Mouse (Mus musculus): ENCODE measurements at regions not wholly inside any gene's neighbourhood (a gene's known extent, or its start where the extent isn't known, plus 50 kb on each side); places are given as distances from the start of the nearest gene placed in this dataset.

DNA sequence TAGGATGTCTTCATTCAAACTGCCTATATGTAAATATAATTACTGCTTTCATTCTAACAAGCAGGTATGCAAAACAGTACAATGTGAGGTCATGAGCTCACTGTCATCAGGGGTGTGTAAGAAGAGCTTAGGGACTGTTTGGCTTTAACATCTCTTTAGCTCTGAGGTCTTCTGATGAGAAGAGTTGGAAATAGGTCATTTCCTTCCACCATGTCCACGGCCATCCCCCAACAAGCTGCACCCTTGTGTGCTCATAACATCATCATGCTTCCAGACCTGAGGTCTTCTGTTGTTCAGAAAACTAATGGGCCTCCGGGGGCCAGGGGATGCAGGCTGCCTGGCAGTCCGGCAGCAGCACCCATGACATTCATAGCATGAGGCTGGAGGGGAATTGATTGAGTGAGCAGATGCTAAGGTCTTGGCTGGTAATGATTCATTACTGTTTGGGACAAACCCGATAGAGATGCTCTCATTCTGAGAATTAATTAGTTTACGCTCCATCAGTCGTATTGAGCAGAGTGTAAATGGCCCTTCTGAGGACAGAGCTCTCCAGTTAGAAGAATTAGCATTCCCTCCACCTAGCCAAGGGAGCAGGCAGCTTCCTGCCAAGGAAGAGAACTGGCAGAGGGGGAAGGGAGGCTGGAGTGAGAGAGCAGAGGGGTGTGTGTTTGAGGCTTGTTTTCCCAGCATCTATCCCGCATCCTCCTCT lies 64.0 kb downstream of the Rps24 start:
- DNase-seq (ENCODE audit: low spot score in 2 of 2) = no peak

DNA sequence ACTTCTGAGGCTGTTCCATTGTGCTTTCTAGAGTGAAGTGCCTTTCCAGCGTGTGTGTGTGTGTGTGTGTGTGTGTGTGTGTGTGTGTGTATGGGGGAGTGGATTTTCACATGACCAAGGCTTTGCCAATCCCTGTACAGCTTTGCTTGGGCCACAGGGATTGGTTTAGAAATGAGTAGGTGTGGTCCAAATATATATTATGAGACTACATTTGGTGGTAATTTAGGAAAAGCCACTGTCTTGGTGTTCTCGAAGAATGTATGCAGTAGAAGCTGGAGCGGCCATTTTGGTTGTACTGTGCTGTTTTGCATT lies 64.5 kb downstream of the Rps24 start:
- DNase-seq (ENCODE audit: low spot score in 2 of 2) = no peak

DNA sequence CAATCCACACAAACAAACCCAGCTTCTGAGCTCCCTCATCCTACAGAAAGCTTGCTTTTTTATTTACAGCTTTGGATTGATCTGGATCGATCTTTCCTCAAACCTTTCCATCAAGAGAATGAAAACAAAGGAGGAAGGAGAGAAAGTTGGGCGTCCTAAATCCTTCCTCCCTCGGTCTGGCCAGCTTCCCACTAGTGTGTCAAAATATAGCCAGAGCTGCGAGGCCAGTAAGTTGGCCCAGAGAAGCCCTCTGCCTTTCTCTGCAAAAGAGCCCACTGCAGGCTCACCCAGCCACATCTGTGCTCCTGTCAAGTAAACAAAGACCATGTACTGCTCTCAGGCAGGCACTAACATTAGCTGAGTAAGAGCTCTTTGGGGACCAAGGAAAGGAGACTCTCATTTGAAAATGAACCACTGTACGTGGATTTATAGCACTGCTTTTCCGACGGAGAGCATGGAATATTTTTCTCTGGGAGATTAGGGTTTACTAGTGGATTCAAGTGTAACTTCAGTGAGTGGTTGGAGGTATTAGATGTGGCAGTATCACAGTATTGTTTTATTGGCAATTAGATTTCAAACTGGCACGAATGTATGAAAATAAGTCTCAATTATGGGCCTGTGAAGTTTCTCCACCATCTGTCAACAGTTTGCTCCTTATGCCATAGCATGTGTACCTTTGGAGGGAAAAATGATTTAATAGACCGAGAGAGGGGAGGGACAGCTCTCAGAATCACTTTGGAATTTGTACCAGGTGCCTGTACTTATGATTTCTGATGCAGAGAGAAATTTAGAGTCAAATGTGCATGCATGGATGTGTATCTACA lies 78.1 kb downstream of the Rps24 start:
- DNase-seq (ENCODE audit: low spot score in 2 of 2) = no peak

DNA sequence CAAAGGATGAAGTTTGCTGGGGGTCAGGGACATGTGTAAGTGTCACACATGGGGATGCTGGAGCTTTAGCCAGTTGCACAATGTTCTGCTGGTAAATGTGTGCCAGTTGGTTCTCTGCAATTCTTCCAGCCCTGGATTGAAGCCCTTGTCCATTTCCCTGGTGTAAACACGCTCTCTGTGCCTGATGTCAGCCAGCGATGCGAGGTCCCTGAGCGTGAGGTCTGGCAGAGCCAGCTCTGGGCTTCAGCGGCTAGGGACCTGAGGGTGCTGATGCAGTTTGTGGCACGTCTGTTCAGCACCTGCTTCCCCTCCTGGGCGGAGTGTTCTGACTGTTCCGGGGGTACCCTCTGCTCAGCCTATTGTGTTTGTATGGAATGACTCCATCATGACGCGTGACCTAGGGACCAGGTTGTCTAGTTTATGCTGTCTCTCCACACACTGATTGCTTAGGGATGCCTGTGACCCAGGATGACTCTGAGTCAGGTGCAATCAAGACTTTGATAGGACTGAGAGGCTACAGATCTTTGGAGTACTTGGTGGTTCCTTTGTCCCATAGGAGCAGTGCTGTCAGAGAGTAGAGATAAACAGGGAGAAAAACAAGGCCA lies 78.9 kb downstream of the Rps24 start:
- DNase-seq (ENCODE audit: low spot score in 2 of 2) = no peak

DNA sequence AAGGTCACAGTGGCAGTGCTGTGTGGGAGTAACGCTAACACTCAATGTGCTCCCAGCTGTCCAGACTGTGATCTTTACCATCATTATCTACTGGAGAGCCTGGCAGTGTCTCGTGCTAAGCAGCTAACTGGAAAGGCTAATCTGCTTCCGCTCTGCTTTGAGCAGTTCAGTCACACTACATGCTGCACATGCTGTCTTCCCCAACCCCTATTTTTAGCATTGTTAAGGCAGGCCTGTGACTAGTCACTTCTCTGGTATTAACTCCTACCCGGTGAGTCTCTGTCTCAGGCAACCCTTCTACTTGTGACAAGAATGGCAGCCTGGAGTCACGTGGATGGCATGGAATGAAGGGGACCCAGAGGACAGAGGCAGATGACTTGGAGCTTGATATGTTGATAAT lies 88.2 kb downstream of the Rps24 start:
- no peak for DNase-seq (ENCODE audit: low spot score in 2 of 2)

DNA sequence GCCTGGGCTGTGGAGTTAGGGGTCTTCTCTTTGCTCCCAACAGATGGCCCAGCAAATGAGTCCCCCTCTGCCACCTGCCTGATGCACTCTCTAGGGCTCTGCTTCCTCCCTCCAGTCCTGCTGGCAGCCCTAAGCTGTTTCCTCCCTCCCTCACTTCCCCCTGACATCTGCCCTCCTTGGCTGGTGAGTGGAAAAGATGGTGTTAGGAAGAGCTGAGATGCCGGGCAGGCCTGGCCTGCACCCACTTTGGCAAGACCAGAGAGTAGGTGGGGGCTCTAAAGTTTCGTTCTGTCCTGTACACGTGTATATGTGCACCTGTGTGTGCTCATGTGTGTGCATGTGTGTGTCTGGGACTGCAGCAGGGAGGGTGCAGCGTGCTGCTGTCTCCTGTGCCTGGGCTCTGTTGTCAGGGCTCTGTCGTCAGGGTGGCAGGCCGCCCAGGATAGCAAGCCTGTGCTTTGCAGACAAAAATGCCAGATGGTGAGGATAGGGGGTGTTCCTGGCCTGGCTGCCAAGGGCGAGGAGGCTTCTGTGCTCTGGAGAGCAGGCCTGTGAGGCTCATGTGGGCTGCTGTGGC lies 91.7 kb downstream of the Rps24 start:
- DNase-seq (ENCODE audit: low spot score in 2 of 2) = no peak

DNA sequence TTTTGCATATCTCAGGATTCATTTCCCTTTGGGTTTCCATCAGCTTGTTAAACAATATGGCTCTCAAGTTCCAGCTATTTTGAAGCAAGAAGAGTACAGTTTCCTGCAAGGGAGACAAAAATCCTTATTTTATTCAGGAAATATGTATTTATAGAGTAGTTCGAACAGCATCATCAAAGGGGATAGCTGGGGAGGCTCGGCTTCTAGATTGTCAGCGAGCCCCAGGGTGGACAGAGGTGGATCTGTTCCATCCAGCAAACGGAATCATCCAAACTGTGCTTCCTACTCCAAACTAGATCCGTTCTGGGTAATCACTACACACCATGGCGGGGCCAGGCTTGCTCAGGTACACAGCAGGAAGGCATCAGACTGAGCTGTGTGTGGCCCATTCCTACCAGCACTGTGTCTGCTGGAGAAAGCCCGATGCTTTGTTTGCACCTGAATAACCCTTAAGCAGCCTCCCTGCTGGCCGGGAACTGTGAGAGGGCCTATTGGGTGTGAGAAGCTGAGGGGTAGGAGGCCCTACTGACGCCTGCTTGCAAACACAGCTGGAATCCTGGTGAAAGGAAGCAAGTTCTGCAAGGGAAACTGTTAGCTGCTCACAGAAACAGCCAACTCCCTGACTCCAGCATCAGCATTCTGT lies 92.3 kb downstream of the Rps24 start:
- no peak for DNase-seq (ENCODE audit: low spot score in 2 of 2)

DNA sequence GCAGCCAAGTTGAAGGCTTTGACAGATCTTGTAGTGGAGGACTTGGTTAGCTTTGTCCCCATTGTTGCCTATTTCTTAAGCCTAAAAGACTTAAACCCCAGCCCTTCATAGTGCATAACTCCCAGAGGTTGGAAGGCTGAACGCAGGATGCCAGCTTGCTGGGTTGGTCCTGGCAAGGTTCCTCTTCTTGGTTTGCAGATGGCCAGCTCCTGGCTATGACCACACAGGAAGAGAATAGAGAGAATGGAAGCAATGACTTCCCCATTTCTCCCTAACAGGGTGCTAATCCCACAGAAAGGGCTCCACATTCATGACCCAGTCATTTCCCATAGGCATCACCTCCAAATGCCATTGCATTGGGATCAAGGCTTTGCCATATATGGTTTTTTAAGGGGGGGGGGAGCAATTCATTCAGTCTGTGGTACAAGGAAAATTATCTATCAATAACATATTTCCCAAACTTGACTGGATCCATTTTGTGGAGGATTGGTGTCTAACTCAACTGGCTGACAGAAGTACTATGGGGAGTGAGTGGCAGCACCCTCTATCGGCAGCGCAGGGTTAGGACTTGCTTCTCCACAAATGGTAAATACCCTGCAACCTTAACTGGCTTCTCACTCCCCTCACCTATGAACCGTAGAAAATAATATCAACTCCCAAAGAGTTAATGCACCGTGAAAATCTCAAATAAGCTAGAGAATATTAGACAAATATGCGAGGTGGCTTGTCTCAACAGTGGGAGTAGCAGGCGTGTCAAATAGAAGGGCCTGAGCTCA lies 99.4 kb downstream of the Rps24 start:
- no peak for DNase-seq (ENCODE audit: low spot score in 2 of 2)

DNA sequence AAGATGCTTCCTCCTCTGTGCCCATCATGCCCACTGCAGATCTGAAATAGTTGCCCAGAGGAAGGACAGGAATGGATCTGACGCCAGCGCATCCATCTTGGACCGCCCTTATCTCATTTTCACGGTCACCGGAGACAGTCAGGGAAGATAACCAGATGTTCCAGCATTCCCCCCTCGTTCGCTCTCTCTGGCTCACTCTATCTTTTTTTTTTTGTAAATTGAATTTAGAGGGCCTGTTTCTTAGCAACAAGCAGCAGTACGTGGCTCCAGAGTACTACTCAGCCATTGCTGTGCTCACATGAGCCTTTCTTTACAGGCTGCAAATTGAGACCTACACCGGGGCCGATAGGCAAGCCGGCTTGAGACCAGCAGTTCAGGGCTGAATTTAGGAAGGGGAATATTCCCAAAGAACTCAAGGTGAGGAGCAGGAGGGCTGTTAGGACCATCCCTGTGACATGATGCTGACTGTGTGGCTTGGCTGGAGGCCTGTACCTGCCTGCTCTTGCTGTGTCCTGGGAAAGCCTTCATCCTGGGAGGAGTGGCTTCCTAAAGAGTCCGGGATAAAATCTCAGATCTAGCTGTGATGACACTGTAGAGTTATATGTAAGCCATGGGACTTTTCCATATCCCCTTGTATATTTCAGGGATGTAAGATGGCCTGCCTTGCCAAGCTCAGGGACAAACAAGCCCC lies 100.2 kb downstream of the Rps24 start:
- DNase-seq (ENCODE audit: low spot score in 2 of 2) = peak in 1 of 2 experiments; percentile 8

DNA sequence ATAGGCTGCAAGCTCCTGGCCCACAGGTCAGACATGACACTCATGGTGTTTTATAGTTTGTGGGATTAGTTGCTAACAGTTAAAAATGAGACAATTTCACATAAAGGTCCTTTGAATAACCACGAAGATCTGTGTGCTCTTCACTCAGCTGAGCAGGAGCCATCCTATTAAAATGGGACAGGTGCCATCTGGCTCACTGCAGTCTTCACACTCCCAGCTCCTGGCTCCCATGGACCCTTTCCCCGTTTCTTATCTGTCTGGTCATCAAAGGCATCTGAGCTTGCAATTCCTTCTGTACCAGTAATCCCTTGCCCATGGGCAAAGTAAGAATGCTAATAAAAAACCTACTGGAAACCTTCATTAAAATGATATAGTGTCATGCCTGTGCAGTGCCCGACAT lies 101.1 kb downstream of the Rps24 start:
- no peak for DNase-seq (ENCODE audit: low spot score in 2 of 2)

DNA sequence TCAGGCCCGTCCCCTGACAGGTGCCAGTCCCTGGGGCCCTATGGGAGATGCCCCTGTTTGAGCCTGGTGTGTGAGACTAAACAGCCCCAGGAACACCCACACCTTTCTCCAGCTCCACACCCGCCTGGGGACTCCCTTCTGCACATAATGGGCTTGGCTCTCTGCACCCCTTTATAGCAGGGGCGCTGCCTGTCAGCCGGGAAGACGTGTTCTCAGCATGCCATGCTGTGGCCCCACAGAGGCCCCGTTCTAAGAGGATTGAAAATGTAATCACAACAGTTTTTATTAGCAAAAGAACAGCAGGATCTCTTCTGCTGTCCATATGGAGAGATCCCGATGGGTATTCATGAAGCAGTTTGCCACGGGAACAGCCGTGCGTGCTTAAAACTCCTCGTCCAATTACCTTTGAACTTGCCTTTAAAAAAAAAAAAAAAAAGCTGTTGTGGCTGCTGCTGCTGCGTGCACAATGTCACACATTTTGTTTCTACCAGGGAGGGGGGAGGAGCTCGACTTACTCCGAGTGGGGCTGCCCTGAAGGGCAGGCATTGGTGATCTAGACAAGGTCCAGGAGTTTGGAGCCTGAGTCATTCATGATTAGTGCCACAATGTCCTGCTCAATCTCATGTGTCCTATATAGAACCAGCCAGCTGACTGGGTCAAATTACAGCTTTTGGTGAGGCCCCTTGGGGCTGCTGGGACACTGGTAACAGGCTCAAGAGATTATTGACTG lies 119.7 kb downstream of the Rps24 start:
- no peak for DNase-seq (ENCODE audit: low spot score in 2 of 2)

DNA sequence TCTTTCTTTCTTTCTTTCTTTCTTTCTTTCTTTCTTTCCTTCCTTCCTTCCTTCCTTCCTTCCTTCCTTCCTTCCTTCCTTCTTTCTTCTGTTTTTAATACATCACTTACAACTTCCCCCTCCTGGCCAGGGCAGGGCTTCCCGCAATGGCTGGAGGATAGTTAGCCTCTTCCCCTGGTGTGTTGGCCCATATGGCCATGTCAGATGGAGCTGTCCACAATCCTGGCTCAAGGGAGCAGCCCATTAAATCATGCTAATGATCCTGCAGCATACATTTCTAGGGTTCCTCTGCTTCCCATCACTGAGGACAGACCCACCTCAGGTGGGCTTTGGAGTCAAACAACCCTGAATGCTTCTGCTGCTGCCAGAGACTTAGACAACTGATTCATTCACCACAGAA lies 121.4 kb downstream of the Rps24 start:
- no peak for DNase-seq (ENCODE audit: low spot score in 2 of 2)

DNA sequence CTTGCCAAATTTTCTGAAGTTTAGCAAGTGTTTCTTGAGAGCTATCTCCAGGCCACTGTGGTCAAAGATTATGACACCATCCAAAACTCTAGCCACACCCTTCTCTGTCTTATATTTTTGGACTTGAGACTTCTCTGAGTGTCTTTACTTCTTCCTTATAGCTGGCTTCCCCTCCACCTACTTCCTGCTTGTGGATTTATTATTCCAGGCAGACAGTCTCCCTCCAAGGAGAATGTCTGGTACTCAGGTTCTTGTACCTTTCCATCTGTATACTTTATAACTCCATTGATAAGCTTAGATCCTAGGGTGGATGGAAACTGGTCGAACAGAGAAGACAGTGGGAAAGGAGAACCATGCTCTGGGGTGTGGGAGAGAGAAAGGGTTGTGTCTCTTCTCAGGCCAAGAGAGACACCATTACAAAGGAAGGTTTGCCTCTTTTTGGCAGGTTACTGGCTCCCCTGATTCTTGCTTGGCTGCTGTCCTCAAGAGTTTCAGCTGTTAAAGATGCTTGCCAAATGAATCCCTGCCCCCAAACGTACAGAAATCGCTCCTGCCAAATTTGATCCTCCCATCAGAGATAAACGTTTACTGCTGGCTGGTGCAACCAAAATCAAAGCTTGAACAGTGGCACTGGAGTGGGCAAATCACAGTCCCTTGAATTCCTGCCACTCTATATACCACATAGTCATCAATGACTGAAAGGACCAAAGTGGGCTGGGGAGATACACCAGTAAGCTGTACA lies 125.5 kb downstream of the Rps24 start:
- DNase-seq (ENCODE audit: low spot score in 2 of 2) = no peak

DNA sequence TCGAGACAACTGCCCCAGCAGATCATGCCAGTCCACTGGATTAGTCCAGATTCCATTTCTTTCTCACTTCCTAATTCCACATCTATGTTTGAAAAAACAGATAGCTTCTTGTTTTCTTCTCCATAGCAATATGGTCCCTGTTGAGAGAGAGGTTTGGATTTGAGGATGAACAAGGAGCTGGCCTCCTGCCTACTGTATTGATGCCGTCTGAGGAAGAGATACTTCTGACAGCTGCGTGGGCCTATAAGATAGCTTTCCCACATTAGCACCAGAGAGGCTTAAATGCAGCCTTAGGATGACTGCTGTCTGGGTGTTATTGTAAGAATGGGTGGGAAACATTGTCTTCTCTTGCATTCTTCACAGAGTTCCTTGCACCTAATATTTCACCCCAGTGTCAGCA lies 128.9 kb downstream of the Rps24 start:
- DNase-seq (ENCODE audit: low spot score in 2 of 2) = no peak

DNA sequence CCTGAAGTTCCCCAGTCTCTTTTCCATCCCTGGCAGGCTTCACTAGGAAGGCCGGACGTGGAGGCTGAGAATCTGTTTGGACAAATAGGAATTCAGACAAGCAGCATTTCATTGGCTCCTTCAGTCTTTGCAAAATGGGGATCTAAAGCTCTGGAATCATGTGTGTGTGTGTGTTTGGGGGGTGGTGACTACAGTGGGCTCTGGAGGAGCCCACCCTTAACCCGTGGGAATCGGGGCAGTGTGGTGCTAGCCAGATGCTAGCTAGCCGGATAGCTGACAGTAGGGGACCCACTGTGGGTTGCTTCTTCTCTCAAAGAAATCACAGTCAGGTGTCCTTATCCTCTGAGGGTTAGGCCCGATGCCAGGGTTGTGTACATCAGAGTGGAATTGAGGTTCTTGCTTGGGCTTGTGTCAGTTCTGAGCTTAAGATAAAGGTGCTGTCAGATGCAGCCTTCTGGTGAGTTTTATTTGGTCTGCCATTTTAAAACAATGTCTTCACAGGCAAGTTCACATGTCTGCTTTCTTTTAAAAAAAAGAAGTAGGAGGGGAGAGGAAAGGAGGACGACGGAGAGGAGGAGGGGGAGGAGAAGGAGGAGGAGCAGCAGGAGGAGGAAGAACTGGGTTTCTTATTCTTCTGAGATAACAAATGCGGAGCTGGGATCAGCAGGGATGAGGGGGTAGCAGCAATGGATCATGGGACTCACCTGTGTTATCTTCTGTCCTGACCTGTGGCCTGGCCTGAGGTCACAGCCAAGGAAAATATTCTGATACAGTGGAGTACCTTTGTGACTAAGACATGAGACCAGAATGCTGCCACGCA lies 129.6 kb downstream of the Rps24 start:
- DNase-seq (ENCODE audit: low spot score in 2 of 2) = no peak

DNA sequence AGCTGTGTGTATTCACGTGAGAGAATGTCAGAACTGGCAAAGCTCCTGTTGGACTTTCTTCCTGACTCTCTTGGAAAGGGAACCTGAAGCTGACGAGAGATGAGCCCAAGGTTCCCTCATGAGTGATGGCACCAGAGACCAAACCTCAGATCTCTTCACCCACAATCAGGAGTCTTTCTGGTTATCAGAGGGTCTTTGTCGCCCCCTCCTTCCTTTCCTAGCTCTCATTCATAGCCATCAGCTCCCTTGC lies 130.1 kb downstream of the Rps24 start:
- DNase-seq (ENCODE audit: low spot score in 2 of 2) = no peak

DNA sequence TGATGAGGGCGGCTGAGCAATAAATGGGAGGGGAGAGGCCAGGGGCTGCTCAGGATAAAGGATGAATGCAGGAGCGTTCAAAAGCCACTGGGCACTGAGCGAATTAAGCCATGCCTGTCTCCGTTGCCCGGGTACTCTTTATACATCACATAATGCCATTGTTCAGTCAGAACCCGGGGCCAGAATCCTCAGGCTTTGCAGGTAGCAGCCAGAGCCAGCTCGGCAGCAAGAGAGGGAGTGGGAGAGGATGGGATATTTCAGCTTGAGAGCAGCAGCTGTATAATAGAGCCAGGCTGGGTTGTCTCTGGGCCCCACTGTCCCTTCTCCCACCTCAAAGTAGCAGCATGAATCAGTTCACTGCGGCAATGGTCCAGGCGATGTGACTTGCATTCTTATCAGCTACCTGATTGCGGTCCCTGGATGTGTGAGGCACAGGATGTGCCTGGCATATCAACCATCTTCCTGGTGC lies 130.5 kb downstream of the Rps24 start:
- no peak for DNase-seq (ENCODE audit: low spot score in 2 of 2)

Measured in adrenal gland, adult 18-20 months (tissue).